In genomic region chr9:40834569-40834968, GRCm38 (mm10) we compare ENCODE assay signal across 9 mouse cellular contexts. TPM values are rescaled to one million over a fixed set of nuclear protein-coding genes. Genes with fewer than 3 reads are reported as not detected.
DNase-seq lines count a peak whose midpoint lies in the region; TF ChIP-seq lines count a peak whose summit lies in the region.
"Had no signal": no experiment of that assay in that cellular context is flagged by ENCODE, and none has a peak within 500 bp of the region (broad histone marks: within the 10 kb centered on the region; RNA-seq: fewer than 3 reads in every experiment).

No protein-coding gene starts in this region.

- peak overlapping the region; percentile 6; the same call in 1 of the 2 replicates for H3K4me2 ChIP-seq in CH12.LX (ENCODE audit: insufficient read depth, low read depth, poor library complexity, severe bottlenecking)

- TF ChIP-seq EP300 in CH12.LX (IDR thresholded peaks at IDR 0.05; ENCODE audit: low read length), result no peak

- H3K27ac ChIP-seq in CH12.LX (ENCODE audit: insufficient read depth, low read depth) (no peak overlapping the region), macrophage (peak overlapping the region; percentile 21; the same call in 1 of the 2 replicates)

- WGBS in macrophage (ENCODE audit: missing documents), result 6% methylated on average over 12 of the region's 12 CpGs

- H3K36me3 ChIP-seq in CH12.LX (replicated peaks in 1 of 2; ENCODE audit: control insufficient read depth in 1 of 2, insufficient read depth in 1 of 2, low read length in 1 of 2), result no peaks in the 10 kb centered on the region
- no peaks in the 10 kb centered on the region for H3K36me3 ChIP-seq in macrophage (ENCODE audit: inconsistent target)

- no peaks in the 10 kb centered on the region for H3K9me3 ChIP-seq in CH12.LX (replicated peaks; ENCODE audit: low read length)

- no peak for TF ChIP-seq POLR2A in CH12.LX (IDR thresholded peaks at IDR 0.05; ENCODE audit: low read depth, low read length)

- H3K27me3 ChIP-seq in CH12.LX (replicated peaks), result no peaks in the 10 kb centered on the region

- H3K79me2 ChIP-seq in CH12.LX (replicated peaks; ENCODE audit: control insufficient read depth, extremely low read depth, insufficient read depth, poor library complexity, severe bottlenecking) (no peaks in the 10 kb centered on the region), macrophage (ENCODE audit: inconsistent target) (no peaks in the 10 kb centered on the region)

- dilution Hi-C loops in CH12.LX (cut with MboI; ENCODE audit: extremely low pct_ligation_motif_present, extremely low pct_unique_long_range_greater_than_20kb, low sequenced_read_pairs), result no loop called here

- in situ Hi-C loops in CH12.LX (cut with MboI; ENCODE audit: low pct_ligation_motif_present, low pct_unique_long_range_greater_than_20kb, low sequenced_read_pairs), result no loop called here

- H3K4me1 ChIP-seq in CH12.LX (ENCODE audit: control insufficient read depth in 1 of 2, insufficient read depth in 2 of 2), result no peaks in the 10 kb centered on the region

- TF ChIP-seq RAD21 in CH12.LX (IDR thresholded peaks at IDR 0.05; ENCODE audit: low read depth, low read length), result peak; percentile 70

- peak; percentile 83 for DNase-seq in CH12.LX (ENCODE audit: extremely low read depth)
- DNase-seq in adrenal gland, adult (ENCODE audit: inconsistent age in 2 of 2, low spot score in 1 of 2), result peak; percentile 50 to 87
- peak; percentile 93 for DNase-seq in embryo, embryonic 10.5 days (ENCODE audit: low spot score)
- DNase-seq in heart, adult 8-10 months (ENCODE audit: low spot score), result peak; percentile 65
- DNase-seq in layer of hippocampus, adult 9-11 months, result peak; percentile 51
- peak; percentile 80 to 88 for DNase-seq in right cerebral cortex, postnatal 10 days (ENCODE audit: low spot score in 2 of 2)
- peak; percentile 75 for DNase-seq in urinary bladder, postnatal 14 days (ENCODE audit: low spot score)

- H3K9ac ChIP-seq in CH12.LX (ENCODE audit: insufficient read depth, low read depth), result no peak overlapping the region

- peak; percentile 74 to 92 for TF ChIP-seq CTCF in CH12.LX (conservative IDR thresholded peaks at IDR 0.05 in 1 of 2, IDR thresholded peaks at IDR 0.05 in 1 of 2; ENCODE audit: low read depth in 2 of 2, low read length in 2 of 2)

- H3K4me3 ChIP-seq in CH12.LX (replicated peaks in 1 of 3; ENCODE audit: low read depth in 2 of 3, low read length in 2 of 3, poor library complexity in 1 of 3) (no peak overlapping the region), macrophage (ENCODE audit: inconsistent target) (no peak overlapping the region)

TF ChIP-seq in CH12.LX, 34 proteins besides CTCF, POLR2A, EP300 and RAD21:
- TF ChIP-seq MXI1 (IDR thresholded peaks at IDR 0.05; ENCODE audit: low read depth, low read length), result no peak
- peak; percentile 84 for TF ChIP-seq SMC3 (IDR thresholded peaks at IDR 0.05; ENCODE audit: low read depth, low read length)

RNA-seq across cellular contexts. Expression of gene Hspa8, which starts 33.8 kb away (rescaled TPM):
- total RNA-seq in CH12.LX (2012; rRNA removed) (2,915 and 4,984 TPM in 2 replicates), CH12.LX (2014; rRNA removed) (7,143 and 7,761 TPM in 2 replicates)
- polyA plus RNA-seq in CH12.LX (2012; ENCODE audit: insufficient read length, low read depth) (5,629 and 6,462 TPM in 2 replicates), macrophage (2018) (1,550 to 2,580 TPM (median 2,450 TPM) in 3 replicates)
- 1,000 to 10,000 TPM; 1,176 to 1,889 (median 1,438) TPM for total RNA-seq in heart, adult 8-10 months (2022)
- total RNA-seq in macrophage (2018; cell fraction: chromatin; rRNA removed), result 100 to 1,000 TPM; 183 to 800 (median 346) TPM
- 1,000 to 10,000 TPM; 1,453 to 2,341 (median 1,907) TPM for total RNA-seq in macrophage (2018; cell fraction: cytosol; rRNA removed)
- total RNA-seq in macrophage (2018; cell fraction: nucleus; rRNA removed), result 1,000 to 10,000 TPM in 10 of 26 experiments, 100 to 1,000 TPM in 16; 433 to 1,679 (median 948) TPM

RNA-seq across cellular contexts. Expression of gene Bsx, which starts 39.4 kb away (rescaled TPM):
- not detected in 2 replicates for total RNA-seq in CH12.LX (2012; rRNA removed)
- total RNA-seq in CH12.LX (2014; rRNA removed), result not detected in 2 replicates
- not detected in 2 replicates for polyA plus RNA-seq in CH12.LX (2012; ENCODE audit: insufficient read length, low read depth)
- not detected for total RNA-seq in heart, adult 8-10 months (2022)
- total RNA-seq in macrophage (2018; cell fraction: chromatin; rRNA removed), result not detected
- total RNA-seq in macrophage (2018; cell fraction: cytosol; rRNA removed), result not detected
- total RNA-seq in macrophage (2018; cell fraction: nucleus; rRNA removed), result not detected
- not detected in 3 replicates for polyA plus RNA-seq in macrophage (2018)
- polyA plus RNA-seq: liver, embryonic 16.5 days had no signal
